Mouse (Mus musculus) forebrain, embryonic 10.5 days (tissue): ENCODE results near the gene Cdk6. TPM values are rescaled to one million over a fixed set of nuclear protein-coding genes. Genes with fewer than 3 reads are reported as not detected.
A peak's percentile ranks its signal among the peaks of the same experiment; 100 is the strongest.
"Not testable (repeated sequence)": the region's sequence is repeated elsewhere in the genome, so short reads cannot be mapped to it uniquely, and the experiment has no call there.

Experiments used
- DNase-seq: peaks from one replicate; pipeline ENCODE4 v3.0.0-alpha.2; 2017; ENCODE audit warnings: low spot score; ENCODE audit errors: extremely low spot score
- H3K27ac ChIP-seq: fragments of 300-500 bp; sonication (generic); 2 replicates; pipeline ENCODE4 v1.5.1; 2016; ENCODE audit warnings: mild to moderate bottlenecking
- H3K27me3 ChIP-seq: fragments of 300-500 bp; sonication (generic); 2 replicates; pipeline ENCODE4 v1.6.1; 2016; ENCODE audit warnings: mild to moderate bottlenecking; ENCODE audit not compliant: poor library complexity, severe bottlenecking
- H3K36me3 ChIP-seq: fragments of 300-500 bp; sonication (generic); replicated peaks from 2 replicates; pipeline ENCODE4 v1.6.1; 2016; ENCODE audit warnings: mild to moderate bottlenecking, moderate library complexity
- H3K4me1 ChIP-seq: fragments of 300-500 bp; sonication (generic); 2 replicates; pipeline ENCODE4 v1.6.1; 2016
- H3K4me3 ChIP-seq: fragments of 300-500 bp; sonication (generic); 2 replicates; pipeline ENCODE4 v1.5.1; 2016; ENCODE audit warnings: mild to moderate bottlenecking, moderate library complexity
- H3K9me3 ChIP-seq: fragments of 300-500 bp; sonication (generic); 2 replicates; pipeline ENCODE4 v1.6.1; 2016; ENCODE audit warnings: mild to moderate bottlenecking, moderate library complexity
- WGBS: fragments of 180-500 bp; shearing (Covaris S2); methylation state at CpG from one replicate; pipeline ENCODE4 v1.1.7; 2016; 5-methylcytosine and 5-hydroxymethylcytosine counted together
- polyA plus RNA-seq: library from polyadenylated mRNA; unstranded; fragments of >200 nt; fragmentation: Nextera tagmentation; extraction: Ambion mirVana; gene quantifications from 2 replicates; pipeline ENCODE4 v1.2.1, GENCODE M21; 2016

The Cdk6 gene
- polyA plus RNA-seq, 1 experiment from 2014 or later = 27.5 TPM

DNA sequence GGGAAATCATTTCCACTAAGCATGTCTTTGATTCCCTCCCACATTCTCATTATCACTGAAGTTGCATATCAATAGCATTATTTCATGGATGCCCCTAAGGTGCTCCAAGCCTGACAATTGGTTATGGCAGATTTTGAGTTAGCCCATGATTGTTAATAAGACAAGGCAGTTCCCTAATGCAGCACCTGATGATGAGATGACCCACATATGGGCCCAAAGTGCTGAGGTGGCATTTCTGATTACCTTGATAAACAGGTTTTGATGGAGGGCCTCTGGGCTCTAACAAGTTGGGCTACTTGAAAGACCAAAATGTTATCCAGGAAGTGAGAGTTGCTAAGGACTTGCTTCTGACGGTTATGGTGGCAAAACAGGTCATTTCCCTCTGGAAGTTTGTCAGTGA is 11.9 kb upstream of the Cdk6 start:
- Histone ChIP-seq H3K27me3 (no peaks in the 10 kb centered on the region; the same call in 1 of the 2 replicates), H3K27ac (no peak overlapping the region), H3K9me3 (no peaks in the 10 kb centered on the region), H3K36me3 (no peaks in the 10 kb centered on the region), H3K4me3 (no peak overlapping the region), H3K4me1 (no peaks in the 10 kb centered on the region)
- DNase-seq = no peak
- WGBS = 75% methylated on average over 1 of the region's 1 CpGs

DNA sequence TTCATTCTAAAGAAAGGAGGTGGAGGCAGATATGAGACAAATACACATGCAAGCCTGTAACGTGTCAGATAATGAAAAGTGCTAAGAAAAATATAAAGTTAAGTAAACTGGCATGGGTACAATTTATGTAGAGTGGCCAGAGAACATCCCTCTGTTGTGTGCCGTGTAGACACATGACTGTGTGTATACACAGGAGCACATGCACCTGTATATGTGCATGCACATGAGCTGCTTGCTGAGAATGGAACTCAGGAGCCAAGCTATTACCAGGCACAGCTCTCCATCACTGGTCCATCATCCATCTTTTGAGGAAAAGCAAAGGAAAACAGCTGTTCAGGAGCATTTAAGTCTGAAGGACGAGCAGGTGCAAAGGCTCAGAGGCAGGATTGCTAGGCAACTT is 10.4 kb upstream of the Cdk6 start:
- H3K4me1 ChIP-seq = no peaks in the 10 kb centered on the region
- DNase-seq = no peak
- no peaks in the 10 kb centered on the region for H3K9me3 ChIP-seq
- H3K27me3 ChIP-seq = no peaks in the 10 kb centered on the region; the same call in 1 of the 2 replicates
- no peak overlapping the region for H3K4me3 ChIP-seq
- 81% methylated on average over 3 of the region's 3 CpGs for WGBS
- no peak overlapping the region for H3K27ac ChIP-seq
- H3K36me3 ChIP-seq = no peaks in the 10 kb centered on the region

DNA sequence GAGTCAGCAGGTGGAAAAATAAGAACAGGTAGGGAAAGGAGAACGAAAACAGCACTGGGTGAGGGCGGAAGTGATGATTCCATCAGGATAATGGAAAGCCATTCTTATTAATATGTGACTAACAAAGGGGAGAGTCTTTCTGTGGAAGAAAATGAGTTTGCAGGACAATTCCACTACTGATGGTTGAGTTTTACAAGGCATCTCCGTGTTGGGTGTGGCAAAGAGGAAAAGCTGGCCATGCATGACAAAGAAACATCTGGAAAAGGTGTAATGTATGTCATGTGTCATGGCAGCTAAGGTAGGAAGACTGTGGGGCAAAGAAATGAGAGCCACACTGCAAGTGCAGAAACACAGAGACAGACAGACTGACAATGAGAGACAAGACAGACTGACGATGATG is 8.3 kb upstream of the Cdk6 start:
- H3K27ac ChIP-seq, H3K36me3 ChIP-seq, H3K27me3 ChIP-seq, H3K9me3 ChIP-seq, DNase-seq, H3K4me1 ChIP-seq, H3K4me3 ChIP-seq: not testable (repeated sequence)
- WGBS = 92% methylated on average over 4 of the region's 4 CpGs

DNA sequence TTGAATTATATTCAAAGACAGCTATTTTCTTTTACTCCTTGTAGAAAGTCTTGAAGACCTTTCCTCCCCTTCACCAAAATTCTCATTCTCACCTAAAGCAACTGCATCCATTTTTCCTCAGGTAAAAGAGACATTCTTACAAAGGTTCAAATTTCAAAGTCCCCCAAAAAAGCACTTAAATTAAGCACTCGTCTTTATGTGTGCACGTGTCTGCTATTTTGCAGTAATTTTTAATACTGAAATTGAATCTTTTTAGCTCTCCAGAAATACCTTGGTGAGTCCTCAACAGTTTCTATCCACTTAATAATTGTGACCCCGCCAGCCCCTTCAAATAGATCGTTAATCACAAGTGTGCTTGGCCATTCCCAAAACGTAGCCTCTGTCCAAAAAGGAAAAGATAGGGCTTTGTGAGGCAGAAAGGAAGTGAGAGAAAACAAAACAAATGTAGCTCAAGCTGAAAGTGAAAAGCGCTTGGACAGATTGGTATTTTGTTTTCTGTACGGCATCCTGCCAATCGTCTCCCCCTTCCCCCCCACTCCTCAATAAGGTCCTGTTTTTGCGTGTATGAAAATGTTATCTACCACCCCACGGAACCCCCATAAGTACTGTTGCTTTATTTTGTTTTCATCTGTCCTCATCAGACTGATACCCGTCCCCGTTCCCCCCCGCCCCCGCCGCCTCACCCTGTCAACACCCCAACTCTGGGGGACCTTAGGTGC is 786 bp upstream of the Cdk6 start:
- peak overlapping the region; percentile 91 for H3K27ac ChIP-seq
- not testable (repeated sequence) for H3K36me3 ChIP-seq

DNA sequence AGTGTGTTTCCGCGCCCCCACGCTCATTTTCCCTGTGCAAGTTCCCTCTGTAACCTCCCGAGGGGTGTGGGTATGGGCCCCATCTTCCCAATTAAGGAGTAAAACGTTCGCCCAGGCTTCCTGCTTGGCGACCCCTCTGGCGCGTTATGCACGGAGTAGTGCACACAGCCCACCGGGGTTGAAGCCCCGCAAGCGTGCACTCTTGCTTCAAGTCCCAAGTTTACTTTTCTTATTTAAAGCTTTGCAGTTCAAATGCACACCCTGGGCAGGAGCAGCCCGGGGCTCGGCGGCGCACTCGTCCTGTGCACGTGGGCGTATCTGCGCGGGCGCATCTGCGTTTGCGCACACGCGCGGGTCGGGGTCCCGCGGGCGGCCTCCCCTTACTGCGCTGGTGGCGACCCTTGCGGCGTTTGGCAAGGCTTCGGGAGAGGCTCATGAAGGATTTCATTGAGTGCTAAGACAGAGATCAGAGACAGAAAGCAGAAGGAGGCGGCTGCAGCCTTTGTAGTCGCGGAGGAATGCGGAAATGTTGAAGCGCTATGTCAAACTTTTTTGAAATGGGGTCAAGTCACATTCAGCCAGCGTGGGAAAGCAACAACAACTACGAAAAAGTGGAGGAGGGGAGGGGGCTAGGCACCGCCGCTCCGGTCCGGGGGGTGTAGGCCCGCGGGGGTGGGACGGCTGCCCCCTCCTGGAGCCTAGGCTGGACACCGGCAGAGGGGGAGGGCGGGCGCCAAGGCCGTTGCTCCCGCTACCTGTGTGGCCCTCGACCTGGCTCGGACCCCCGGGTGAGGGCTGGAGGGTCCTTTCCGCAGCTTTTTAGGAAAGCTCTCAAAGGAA is 866 bp downstream of the Cdk6 start:
- H3K27ac ChIP-seq = peak overlapping the region; percentile 91
- peaks cover 8% of the 10 kb centered on the region; the same call in 1 of the 2 replicates for H3K9me3 ChIP-seq
- H3K36me3 ChIP-seq = peaks cover 3% of the 10 kb centered on the region
- peaks cover 40% of the 10 kb centered on the region for H3K4me1 ChIP-seq
- peak; percentile 73 for DNase-seq
- under 1% methylated on average over 60 of the region's 60 CpGs for WGBS
- peak overlapping the region; percentile 74 for H3K4me3 ChIP-seq
- H3K27me3 ChIP-seq = peaks cover 36% of the 10 kb centered on the region

More for the DNA sequence above, 786 bp upstream of the Cdk6 start:
- Histone ChIP-seq H3K4me1 (peaks cover 40% of the 10 kb centered on the region), H3K4me3 (peak overlapping the region; percentile 74), H3K27me3 (peaks cover 36% of the 10 kb centered on the region)
- not testable (repeated sequence) for H3K9me3 ChIP-seq
- DNase-seq = peak; percentile 16
- WGBS = under 1% methylated on average over 15 of the region's 15 CpGs

DNA sequence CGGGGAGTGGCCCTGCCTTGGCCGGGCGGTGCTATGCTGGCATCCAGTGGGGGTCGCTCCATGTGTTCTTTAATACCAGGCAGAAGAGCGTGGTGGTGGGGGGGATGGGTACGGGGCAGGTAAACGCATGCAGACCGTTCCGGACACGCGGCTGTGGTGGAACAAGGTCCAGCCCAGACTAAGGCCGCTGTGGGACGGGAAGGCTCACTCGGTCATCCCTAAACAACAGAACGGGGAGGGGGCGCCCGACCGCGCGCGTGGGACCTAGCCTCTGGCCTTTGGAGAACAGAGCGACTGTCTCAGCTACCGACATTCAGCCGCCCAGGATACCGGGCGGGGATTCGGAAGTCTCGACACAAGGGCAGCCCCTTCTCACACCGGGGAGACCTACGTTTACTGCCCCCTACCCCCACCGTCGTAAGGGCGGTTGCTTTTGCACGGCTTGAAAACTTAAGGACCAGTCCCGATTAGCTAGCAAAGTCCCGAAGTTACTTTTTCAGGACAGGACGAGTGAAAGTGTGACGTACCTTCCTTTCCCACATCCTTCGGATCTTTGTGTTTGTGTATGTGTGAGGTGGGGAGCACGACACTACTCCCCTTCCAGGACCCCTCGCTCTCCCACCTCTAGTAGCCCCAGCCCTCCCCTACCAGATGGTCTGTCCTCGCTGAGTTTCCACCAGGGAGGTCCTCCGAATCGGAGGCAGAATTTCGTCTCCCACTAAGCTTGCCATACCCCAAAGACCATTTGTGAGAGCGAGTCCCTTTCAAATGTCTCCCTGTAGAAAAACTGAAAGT is 1.7 kb downstream of the Cdk6 start:
- H3K27ac ChIP-seq = peak overlapping the region; percentile 91
- H3K4me1 ChIP-seq = peaks cover 36% of the 10 kb centered on the region
- peak overlapping the region; percentile 74 for H3K4me3 ChIP-seq
- peaks cover 3% of the 10 kb centered on the region for H3K36me3 ChIP-seq
- peaks cover 8% of the 10 kb centered on the region; the same call in 1 of the 2 replicates for H3K9me3 ChIP-seq
- peak; percentile 52 for DNase-seq
- under 1% methylated on average over 46 of the region's 46 CpGs for WGBS
- peaks cover 36% of the 10 kb centered on the region for H3K27me3 ChIP-seq

DNA sequence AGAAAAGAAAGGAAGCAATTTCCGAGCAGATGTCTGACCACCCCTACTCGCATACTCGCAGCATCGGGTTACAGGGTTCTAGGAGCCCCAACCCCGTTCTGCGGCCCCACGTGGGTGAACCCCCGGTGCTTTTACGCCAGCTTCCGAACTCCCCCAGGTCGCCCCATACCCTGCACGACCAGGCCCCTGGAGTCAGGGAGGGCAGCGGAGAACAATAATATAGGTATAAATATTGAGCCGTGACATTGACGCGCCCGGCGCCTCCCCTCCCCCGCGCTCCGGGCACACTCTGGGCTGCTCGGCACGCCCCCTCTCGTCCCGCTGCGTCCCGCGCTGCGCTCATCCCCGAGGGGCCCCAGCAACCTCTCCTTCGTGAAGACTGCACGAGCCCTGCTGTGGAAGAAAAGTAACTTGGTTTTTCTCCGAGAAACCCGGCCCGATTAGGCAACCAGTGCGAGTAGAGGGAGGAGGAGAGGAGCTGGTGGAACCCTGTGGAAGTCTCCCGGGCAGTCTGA is 2.3 kb downstream of the Cdk6 start:
- WGBS = under 1% methylated on average over 37 of the region's 37 CpGs
- H3K27me3 ChIP-seq = peaks cover 33% of the 10 kb centered on the region
- H3K9me3 ChIP-seq = peaks cover 8% of the 10 kb centered on the region; the same call in 1 of the 2 replicates
- H3K27ac ChIP-seq = peak overlapping the region; percentile 91
- H3K36me3 ChIP-seq = peaks cover 3% of the 10 kb centered on the region
- peak; percentile 61 for DNase-seq
- H3K4me3 ChIP-seq = peak overlapping the region; percentile 74
- H3K4me1 ChIP-seq = peaks cover 36% of the 10 kb centered on the region

DNA sequence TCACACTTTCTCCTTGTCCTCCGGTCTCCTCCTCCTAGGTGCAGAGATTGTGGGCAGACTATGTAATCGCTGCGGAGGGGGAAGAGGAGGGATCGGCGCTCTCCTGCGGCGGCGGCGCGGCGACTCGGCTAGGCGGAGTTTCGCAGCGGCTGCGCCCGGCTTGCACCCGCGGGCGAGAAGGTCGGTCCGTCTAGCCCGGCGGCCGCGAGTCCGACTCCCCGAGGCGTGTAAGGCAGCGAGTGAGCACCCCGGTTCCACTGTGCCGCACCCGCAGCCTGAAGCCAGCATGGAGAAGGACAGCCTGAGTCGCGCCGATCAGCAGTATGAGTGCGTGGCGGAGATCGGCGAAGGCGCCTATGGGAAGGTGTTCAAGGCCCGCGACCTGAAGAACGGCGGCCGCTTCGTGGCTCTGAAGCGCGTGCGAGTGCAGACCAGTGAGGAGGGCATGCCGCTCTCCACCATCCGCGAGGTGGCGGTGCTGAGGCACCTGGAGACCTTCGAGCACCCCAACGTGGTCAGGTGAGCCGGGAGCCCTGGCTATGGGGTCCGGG is 2.9 kb downstream of the Cdk6 start:
- Histone ChIP-seq H3K27ac (peak overlapping the region; percentile 91), H3K9me3 (peaks cover 8% of the 10 kb centered on the region; the same call in 1 of the 2 replicates), H3K36me3 (peaks cover 3% of the 10 kb centered on the region), H3K4me1 (peaks cover 36% of the 10 kb centered on the region), H3K27me3 (peaks cover 28% of the 10 kb centered on the region), H3K4me3 (peak overlapping the region; percentile 74)
- under 1% methylated on average over 58 of the region's 58 CpGs for WGBS
- peak; percentile 80 for DNase-seq

DNA sequence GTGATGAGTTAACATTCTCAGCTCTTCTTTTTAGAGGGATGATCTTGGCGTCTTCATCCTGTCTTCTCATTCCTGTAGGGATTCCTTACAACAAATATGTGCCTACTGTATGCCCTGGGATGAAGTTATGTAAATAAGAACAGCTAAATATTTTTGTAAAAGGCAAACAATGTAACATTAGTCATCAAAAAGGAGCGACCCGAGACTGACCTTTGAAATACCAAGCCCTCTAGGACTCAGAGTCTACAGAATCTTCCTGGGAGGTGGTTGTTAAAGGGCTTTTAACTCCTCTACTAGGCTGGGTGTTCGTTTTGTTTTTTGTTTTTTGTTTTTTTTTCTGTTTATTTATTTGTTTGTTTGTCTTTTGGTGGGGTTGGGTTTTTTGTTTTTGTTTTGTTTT is 4.3 kb downstream of the Cdk6 start:
- 61% methylated on average over 4 of the region's 4 CpGs for WGBS
- Histone ChIP-seq H3K27me3 (peaks cover 14% of the 10 kb centered on the region), H3K4me1 (peaks cover 34% of the 10 kb centered on the region)
- not testable (repeated sequence) for DNase-seq, H3K9me3 ChIP-seq, H3K4me3 ChIP-seq, H3K36me3 ChIP-seq, H3K27ac ChIP-seq

DNA sequence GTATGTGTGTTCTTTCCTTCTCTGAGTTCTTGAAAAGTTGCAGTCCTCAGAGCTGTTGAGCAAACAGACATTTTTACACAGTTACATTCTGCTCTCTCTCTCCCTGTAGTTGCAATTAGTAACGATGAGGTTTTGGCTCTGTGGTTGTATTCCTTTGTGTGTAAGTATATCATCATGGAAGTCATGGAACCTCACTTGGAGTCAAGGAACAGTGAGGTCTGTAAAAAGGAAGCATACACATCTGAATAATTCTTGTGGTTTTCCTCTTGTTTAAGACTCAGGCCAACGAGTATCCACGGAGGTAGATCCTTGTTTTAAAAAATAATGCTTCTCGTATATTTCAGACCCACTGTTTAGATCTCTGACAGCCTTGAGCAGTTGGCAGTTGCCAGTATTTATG is 8.1 kb downstream of the Cdk6 start:
- not testable (repeated sequence) for H3K9me3 ChIP-seq, H3K4me3 ChIP-seq, H3K27me3 ChIP-seq, H3K27ac ChIP-seq, H3K4me1 ChIP-seq, DNase-seq, H3K36me3 ChIP-seq
- WGBS = 91% methylated on average over 4 of the region's 4 CpGs

DNA sequence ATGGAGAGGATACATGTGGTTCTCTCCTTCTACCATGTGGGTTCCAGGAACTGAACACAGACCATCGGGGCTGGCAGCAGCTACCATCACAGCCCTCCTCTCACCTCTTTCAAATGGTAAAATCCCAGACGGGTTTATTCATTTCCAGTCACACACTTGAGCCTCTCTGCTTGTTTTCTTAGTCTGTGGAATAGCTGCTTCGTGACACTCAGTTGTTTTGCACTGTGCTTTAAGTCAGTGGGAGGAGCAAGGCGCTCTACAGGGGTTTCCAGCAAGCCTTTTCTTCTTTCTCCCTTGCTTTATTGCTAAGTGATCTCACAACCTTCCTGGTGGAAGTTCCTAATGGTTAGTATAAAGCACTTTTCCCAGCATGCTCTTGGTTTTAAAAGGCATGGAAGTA is 10.6 kb downstream of the Cdk6 start:
- H3K27me3 ChIP-seq, H3K27ac ChIP-seq, H3K4me3 ChIP-seq, H3K9me3 ChIP-seq, DNase-seq, H3K36me3 ChIP-seq, H3K4me1 ChIP-seq: not testable (repeated sequence)
- WGBS = 64% methylated on average over 4 of the region's 4 CpGs

DNA sequence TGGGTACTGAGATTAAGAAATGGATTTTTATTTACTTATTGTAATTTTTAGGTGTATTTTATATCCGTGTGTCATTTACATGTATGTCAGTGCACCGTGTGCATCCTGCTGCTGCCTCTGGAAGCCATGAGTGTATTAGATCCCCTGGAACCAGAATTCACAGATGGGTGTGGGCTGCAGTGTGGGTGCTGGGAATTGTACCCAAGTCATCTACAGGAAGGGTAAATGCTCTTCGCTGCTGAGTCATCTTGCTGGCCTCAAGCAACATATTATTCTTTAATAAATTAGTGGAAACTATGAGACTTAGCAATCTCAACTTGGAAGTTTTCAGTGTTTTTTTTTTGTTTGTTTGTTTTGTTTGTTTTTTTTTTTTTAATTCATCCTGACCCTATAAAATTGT is 11.0 kb downstream of the Cdk6 start:
- no peaks in the 10 kb centered on the region for H3K4me1 ChIP-seq
- H3K9me3 ChIP-seq = no peaks in the 10 kb centered on the region
- H3K27me3 ChIP-seq = no peaks in the 10 kb centered on the region
- no peak overlapping the region for H3K27ac ChIP-seq
- WGBS = 93% methylated on average over 3 of the region's 3 CpGs
- H3K36me3 ChIP-seq = no peaks in the 10 kb centered on the region
- H3K4me3 ChIP-seq = no peak overlapping the region
- DNase-seq = no peak
